Mouse (Mus musculus) spleen, adult 2 months (tissue): ENCODE data around the gene Xrcc4.

Experiments used
- CTCF ChIP-seq: fragments of 200-500 bp; IDR thresholded peaks from 2 replicates; pipeline ENCODE4 v1.5.1; 2011; ENCODE audit warnings: mild to moderate bottlenecking, inconsistent platforms; ENCODE audit not compliant: insufficient read depth, insufficient read length, insufficient replicate concordance; ENCODE audit errors: extremely low read depth
- POLR2A ChIP-seq: fragments of 200-500 bp; IDR thresholded peaks from 2 replicates; pipeline ENCODE4 v1.6.1; 2011; ENCODE audit warnings: low read depth, low read length, inconsistent platforms

DNA sequence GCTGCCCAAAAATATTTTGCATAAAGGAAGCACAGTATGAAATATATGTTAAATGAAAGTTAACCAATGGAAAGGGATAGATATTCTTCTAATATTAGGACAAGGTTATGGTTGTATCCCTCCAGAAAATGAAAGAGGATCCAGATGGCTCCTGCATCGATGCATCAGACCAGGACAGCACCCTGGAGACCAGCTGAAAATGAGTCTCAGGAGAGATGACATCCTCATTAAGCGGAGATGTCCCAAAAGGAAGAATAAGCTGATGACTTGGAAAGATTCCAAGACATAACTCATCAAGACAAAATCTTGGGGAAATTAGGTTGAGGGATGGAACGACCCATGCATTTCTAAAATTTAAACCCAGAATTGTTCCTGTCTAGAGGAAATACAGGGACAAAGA is 37.0 kb downstream of the Xrcc4 start:
- TF ChIP-seq POLR2A (no peak), CTCF (no peak)
